8 mouse cellular contexts compared by ENCODE assay signal in the genomic region with DNA sequence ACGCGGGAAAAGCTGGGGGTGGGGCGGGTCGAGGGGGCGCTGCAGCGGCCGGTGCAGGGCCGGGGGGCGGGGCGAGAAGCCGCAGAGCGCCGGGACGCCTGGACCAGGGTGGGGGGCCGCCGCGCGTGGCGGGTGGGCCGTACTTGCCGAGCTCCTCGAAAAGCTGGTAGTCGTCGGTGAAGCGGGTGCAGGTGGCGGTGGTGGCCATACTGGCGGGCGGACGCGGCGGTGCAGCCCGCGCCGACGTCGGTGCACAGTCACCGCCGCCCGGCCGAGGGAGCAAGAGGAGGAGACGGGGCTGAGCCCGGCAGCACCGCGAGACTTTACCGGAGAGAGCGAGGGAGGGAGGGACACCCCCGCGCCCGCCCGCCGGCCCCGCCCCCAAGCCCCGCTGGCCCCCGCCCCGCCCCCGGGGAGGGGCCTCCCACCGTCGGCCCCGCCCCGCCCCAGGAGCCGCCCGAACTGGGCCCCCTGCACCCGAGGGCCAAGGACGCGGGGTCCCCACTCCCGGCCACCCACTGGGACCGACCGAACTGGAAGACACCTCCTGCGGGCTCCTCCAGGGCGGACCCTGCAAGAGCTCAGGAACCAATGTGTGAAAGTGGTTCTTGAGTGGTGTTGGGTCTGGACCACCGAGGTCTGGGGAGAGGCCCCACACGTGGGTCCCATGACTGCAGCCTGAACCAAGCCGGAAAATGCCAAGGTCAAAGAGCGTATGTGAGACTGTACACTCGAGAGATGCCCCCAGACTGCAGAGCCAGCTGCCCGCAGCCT. TPM values are rescaled to one million over a fixed set of nuclear protein-coding genes. Genes with fewer than 3 reads are reported as not detected.
DNase-seq lines count a peak whose midpoint lies in the region; ATAC-seq and TF ChIP-seq lines count a peak whose summit lies in the region.

Gene Camk2g (minus strand): TSS at position 331 of the 774 bp plus-strand sequence.

- H3K36me3 ChIP-seq in kidney, adult 2 months (ENCODE audit: control insufficient read depth, insufficient read depth, low read length): no peaks in the 10 kb centered on the region
- 0 out of 2 replicates have a peak, but pooled peaks cover 2% of the 10 kb centered on the region for H3K36me3 ChIP-seq in liver, adult 2 months (ENCODE audit: control insufficient read depth, insufficient read depth, low read length)

- no peak for TF ChIP-seq POLR2A in kidney, adult 2 months (IDR thresholded peaks at IDR 0.05; ENCODE audit: low read depth, low read length)
- peak; percentile 57 for TF ChIP-seq POLR2A in liver, adult 2 months (IDR thresholded peaks at IDR 0.05; ENCODE audit: extremely low read depth, insufficient read depth, low read length)

- H3K4me1 ChIP-seq in kidney, adult 2 months (ENCODE audit: control insufficient read depth, insufficient read depth, low read length): peaks cover 6% of the 10 kb centered on the region; the same call in 1 of the 2 replicates
- peaks cover 4% of the 10 kb centered on the region; the same call in 1 of the 2 replicates for H3K4me1 ChIP-seq in liver, adult 2 months (ENCODE audit: control insufficient read depth, insufficient read depth, low read length)

- H3K27me3 ChIP-seq in kidney, adult 2 months (replicated peaks; ENCODE audit: control insufficient read depth, insufficient read depth, low read length): no peaks in the 10 kb centered on the region
- no peaks in the 10 kb centered on the region for H3K27me3 ChIP-seq in liver, adult 2 months (ENCODE audit: control insufficient read depth, insufficient read depth, low read length)

- H3K9ac ChIP-seq in liver, adult 2 months (ENCODE audit: low read depth, low read length): peak within 1 kb of the TSS; percentile 98

- DNase-seq in 3134 (ENCODE audit: extremely low read depth, insufficient read length, low spot score): peak; percentile 74
- peak; percentile 80 for DNase-seq in adrenal gland, adult 8-10 months
- DNase-seq in embryo, embryonic 9.5 days (ENCODE audit: extremely low spot score): peak; percentile 90
- peak; percentile 87 to 92 for DNase-seq in heart, adult 18-20 months
- peak; percentile 90 for DNase-seq in kidney, adult 2 months
- DNase-seq in liver, adult 2 months (ENCODE audit: extremely low read depth, low read depth, low spot score): peak; percentile 51
- DNase-seq in spleen, postnatal 36 days (ENCODE audit: low spot score in 2 of 2): peak; percentile 85 to 86

- WGBS in kidney, adult 2 months: under 1% methylated on average over 71 of the region's 76 CpGs
- WGBS in liver, adult 2 months: 1% methylated on average over 70 of the region's 76 CpGs

- H3K27ac ChIP-seq in kidney, adult 2 months (ENCODE audit: insufficient read depth, low read depth, low read length): peak within 1 kb of the TSS; percentile 70
- H3K27ac ChIP-seq in liver, adult 2 months (replicated peaks; ENCODE audit: insufficient read depth, low read depth, low read length): peak within 1 kb of the TSS; percentile 66; the same call in 1 of the 2 replicates

- H3K4me3 ChIP-seq in kidney, adult 2 months (ENCODE audit: insufficient read depth, low read depth, low read length): peak within 1 kb of the TSS; percentile 99
- peak within 1 kb of the TSS; percentile 100 for H3K4me3 ChIP-seq in liver, adult 2 months (ENCODE audit: insufficient read depth, low read depth, low read length)

- TF ChIP-seq CTCF in kidney, adult 2 months (conservative IDR thresholded peaks at IDR 0.05; ENCODE audit: insufficient read depth, insufficient read length, low read depth, low read length): no peak
- TF ChIP-seq CTCF in liver, adult 2 months (IDR thresholded peaks at IDR 0.05; ENCODE audit: low read depth, low read length): no peak

- ATAC-seq in monocyte, adult 5-6 weeks (replicated peaks; ENCODE audit: insufficient number of reproducible peaks, low FRiP score, low TSS enrichment, poor library complexity, severe bottlenecking): peak; percentile 86

- H3K79me2 ChIP-seq in liver, adult 2 months (ENCODE audit: control insufficient read depth, insufficient read depth, low read length): peaks cover 30% of the 10 kb centered on the region

RNA-seq across cellular contexts. Expression of gene Camk2g, which starts in this region (rescaled TPM):
- total RNA-seq in adrenal gland, adult 8-10 months (2022): 10 to 100 TPM; 63.3 to 74.9 (median 69.1) TPM
- 10 to 100 TPM; 43.8 to 47.7 TPM for total RNA-seq in heart, adult 18-20 months (2021)
- 15.4 and 16.0 TPM in 2 replicates for polyA plus RNA-seq in kidney, adult 2 months (2012; rRNA removed)
- total RNA-seq in liver, adult 2 months (2014; rRNA removed): 7.9 and 9.9 TPM in 2 replicates
- 5.0 and 7.9 TPM in 2 replicates for polyA plus RNA-seq in liver, adult 2 months (2012; rRNA removed)
- 36.4 to 81.1 TPM (median 62.3 TPM) in 3 replicates for total RNA-seq in monocyte, adult 5-6 weeks (2017)

Comparison
In these comparisons a context has a peak if more than half of its experiments do, and no peak if none do; other contexts are left out.
1. Peak in every context shown above with its lines: DNase-seq, ATAC-seq, H3K4me3 ChIP-seq and H3K27ac ChIP-seq.